Mouse (Mus musculus) urinary bladder, postnatal 0 days (tissue): ENCODE results near the gene Clic6. TPM values are rescaled to one million over a fixed set of nuclear protein-coding genes. Genes with fewer than 3 reads are reported as not detected.

Experiments
- polyA plus RNA-seq: library from polyadenylated mRNA; unstranded; fragments of >200 nt; fragmentation: Nextera tagmentation; extraction: Ambion mirVana; gene quantifications from 2 replicates; pipeline ENCODE4 v1.2.1, GENCODE M21; 2015

Clic6 gene
- polyA plus RNA-seq = 1.1 TPM in 2 replicates

DNA sequence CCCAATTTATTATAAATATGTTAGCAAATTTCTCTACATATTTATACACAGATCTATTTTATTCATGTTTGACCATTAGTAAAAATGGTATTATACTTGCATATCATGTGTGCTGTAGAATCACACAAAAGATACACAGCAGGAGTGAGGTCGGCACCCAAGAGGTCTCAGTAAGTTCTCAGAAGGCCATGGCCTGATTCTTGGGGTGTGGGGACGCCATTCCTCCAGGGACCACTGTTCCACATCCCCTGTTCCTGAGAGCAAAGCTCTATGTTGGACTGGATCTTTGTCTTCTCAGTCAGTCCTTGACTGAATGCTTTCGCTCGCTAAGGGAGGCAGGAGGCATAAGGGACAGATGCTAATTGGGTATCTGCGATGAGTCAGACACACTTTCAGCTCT lies at the start of gene Clic6:
Gene Clic6 (plus strand): TSS at position 301 of the 400 bp plus-strand sequence.

DNA sequence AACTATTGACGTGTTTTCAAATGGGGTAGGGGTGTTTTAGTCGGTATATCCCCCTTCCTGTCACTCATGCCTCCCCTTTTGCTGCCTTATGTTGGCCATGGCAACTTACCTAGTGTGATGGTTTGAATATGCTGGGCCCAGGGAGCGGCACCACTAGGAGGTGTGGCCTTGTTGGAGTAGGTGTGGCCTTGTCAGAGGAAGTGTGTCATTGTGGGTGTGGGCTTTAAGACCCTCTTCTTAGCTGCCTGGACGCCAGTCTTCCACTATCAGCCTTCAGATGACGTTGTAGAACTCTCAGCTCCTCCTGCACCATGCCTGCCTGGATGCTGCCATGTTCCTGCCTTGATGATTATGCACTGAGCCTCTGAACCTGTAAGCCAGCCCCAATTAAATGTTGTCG lies 14.8 kb upstream of the Clic6 start, which contains the start of gene Rcan1:
Gene Rcan1 (minus strand): TSS at position 162 of the 400 bp plus-strand sequence.

Other genes with a start within 250 kb of the Clic6 start
- gene Kcne2, start 193.3 kb upstream of the Clic6 start, polyA plus RNA-seq = 0.07 TPM in 1 of 2 replicates, not detected in the other
- 110 and 121 TPM in 2 replicates for gene Smim11, start 184.4 kb upstream of the Clic6 start, polyA plus RNA-seq
- not detected in 2 replicates for gene Fam243, start 164.3 kb upstream of the Clic6 start, polyA plus RNA-seq
- gene Kcne1, start 126.3 kb upstream of the Clic6 start, polyA plus RNA-seq = 1.6 and 2.2 TPM in 2 replicates
- gene Rcan1, start 14.9 kb upstream of the Clic6 start, polyA plus RNA-seq = 14.8 and 16.7 TPM in 2 replicates